Mouse (Mus musculus): ENCODE results near the gene Tmem201.
A peak's percentile ranks its signal among the peaks of the same experiment; 100 is the strongest.
"Not testable (repeated sequence)": the region's sequence is repeated elsewhere in the genome, so short reads cannot be mapped to it uniquely, and the experiment has no call there.

The Tmem201 gene

GRCm38 (mm10) chr4:149737383-149738324 lies at the start of gene Tmem201:
TSS of gene Tmem201 (minus strand) at chr4:149738044.
- peak; percentile 89 to 93 for DNase-seq (ENCODE audit: low spot score in 2 of 2)

- DNase-seq (ENCODE audit: low spot score in 2 of 2): no peak
Measured at GRCm38 (mm10) chr4:149784901-149785300, 47.1 kb upstream of the Tmem201 start.

GRCm38 (mm10) chr4:149784371-149784770 lies 46.5 kb upstream of the Tmem201 start:
- DNase-seq (ENCODE audit: low spot score in 2 of 2): no peak

GRCm38 (mm10) chr4:149782975-149783374 lies 45.1 kb upstream of the Tmem201 start:
- DNase-seq (ENCODE audit: low spot score in 2 of 2): no peak

- no peak for DNase-seq (ENCODE audit: low spot score in 2 of 2)
Measured at GRCm38 (mm10) chr4:149780565-149781356, 42.9 kb upstream of the Tmem201 start.

- DNase-seq (ENCODE audit: low spot score in 2 of 2): no peak
Measured at GRCm38 (mm10) chr4:149779966-149780365, 42.1 kb upstream of the Tmem201 start.

- DNase-seq (ENCODE audit: low spot score in 2 of 2): no peak
Measured at GRCm38 (mm10) chr4:149777126-149777525, 39.3 kb upstream of the Tmem201 start.

GRCm38 (mm10) chr4:149775760-149776362 lies 38.0 kb upstream of the Tmem201 start:
- no peak for DNase-seq (ENCODE audit: low spot score in 2 of 2)

GRCm38 (mm10) chr4:149775330-149775729 lies 37.5 kb upstream of the Tmem201 start:
- DNase-seq (ENCODE audit: low spot score in 2 of 2): peak in 1 of 2 experiments; percentile 54

- peak; percentile 94 to 96 for DNase-seq (ENCODE audit: low spot score in 2 of 2)
Measured at GRCm38 (mm10) chr4:149774094-149774470, 36.2 kb upstream of the Tmem201 start, which contains the start of gene Slc25a33. TSS of gene Slc25a33 (minus strand) at chr4:149774277.

- no peak for DNase-seq (ENCODE audit: low spot score in 2 of 2)
Measured at GRCm38 (mm10) chr4:149773408-149774093, 35.7 kb upstream of the Tmem201 start.

GRCm38 (mm10) chr4:149772394-149772793 lies 34.5 kb upstream of the Tmem201 start:
- no peak for DNase-seq (ENCODE audit: low spot score in 2 of 2)

- no peak for DNase-seq (ENCODE audit: low spot score in 2 of 2)
Measured at GRCm38 (mm10) chr4:149765201-149765600, 27.4 kb upstream of the Tmem201 start.

GRCm38 (mm10) chr4:149763335-149763734 lies 25.5 kb upstream of the Tmem201 start:
- DNase-seq (ENCODE audit: low spot score in 2 of 2): no peak

GRCm38 (mm10) chr4:149759517-149759916 lies 21.7 kb upstream of the Tmem201 start:
- DNase-seq (ENCODE audit: low spot score in 2 of 2): no peak

- DNase-seq (ENCODE audit: low spot score in 2 of 2): no peak
Measured at GRCm38 (mm10) chr4:149758423-149758822, 20.6 kb upstream of the Tmem201 start.

GRCm38 (mm10) chr4:149756546-149756945 lies 18.7 kb upstream of the Tmem201 start:
- not testable (repeated sequence) for DNase-seq (ENCODE audit: low spot score in 2 of 2)

- DNase-seq (ENCODE audit: low spot score in 2 of 2): no peak
Measured at GRCm38 (mm10) chr4:149752836-149753235, 15.0 kb upstream of the Tmem201 start.

GRCm38 (mm10) chr4:149752124-149752799 lies 14.4 kb upstream of the Tmem201 start:
- DNase-seq (ENCODE audit: low spot score in 2 of 2): peak in 1 of 2 experiments; percentile 49

- no peak for DNase-seq (ENCODE audit: low spot score in 2 of 2)
Measured at GRCm38 (mm10) chr4:149750671-149751070, 12.8 kb upstream of the Tmem201 start.

- DNase-seq (ENCODE audit: low spot score in 2 of 2): not testable (repeated sequence)
Measured at GRCm38 (mm10) chr4:149749663-149750015, 11.8 kb upstream of the Tmem201 start.
